Mouse (Mus musculus) urinary bladder, postnatal 14 days (tissue): ENCODE results near the gene Gjb3.

Source experiments
- DNase-seq: peaks from one replicate; pipeline ENCODE4 v3.0.0; 2021; ENCODE audit warnings: low spot score

Gjb3 gene

GRCm38 (mm10) chr4:127337668-127338067, 7.0 kb upstream of the Gjb3 start:
- no peak for DNase-seq

- DNase-seq: no peak
Observed at GRCm38 (mm10) chr4:127334870-127335504, 4.3 kb upstream of the Gjb3 start.

- no peak for DNase-seq
Observed at GRCm38 (mm10) chr4:127331171-127331570, 527 bp upstream of the Gjb3 start.

GRCm38 (mm10) chr4:127329751-127330150, 893 bp downstream of the Gjb3 start:
- peak; percentile 73 for DNase-seq

GRCm38 (mm10) chr4:127329046-127329445, 1.6 kb downstream of the Gjb3 start:
- DNase-seq: no peak

- DNase-seq: no peak
Observed at GRCm38 (mm10) chr4:127328378-127328777, 2.3 kb downstream of the Gjb3 start.

GRCm38 (mm10) chr4:127327749-127328148, 2.9 kb downstream of the Gjb3 start:
- DNase-seq: no peak

- peak; percentile 37 for DNase-seq
Observed at GRCm38 (mm10) chr4:127327258-127327657, 3.4 kb downstream of the Gjb3 start.

GRCm38 (mm10) chr4:127325276-127325675, 5.4 kb downstream of the Gjb3 start:
- DNase-seq: no peak

GRCm38 (mm10) chr4:127324759-127325158, 5.9 kb downstream of the Gjb3 start:
- DNase-seq: peak; percentile 87

GRCm38 (mm10) chr4:127324296-127324695, 6.3 kb downstream of the Gjb3 start:
- no peak for DNase-seq

- no peak for DNase-seq
Observed at GRCm38 (mm10) chr4:127323651-127324050, 7.0 kb downstream of the Gjb3 start.

GRCm38 (mm10) chr4:127319613-127320012, 11.0 kb downstream of the Gjb3 start:
- DNase-seq: peak; percentile 73

GRCm38 (mm10) chr4:127317143-127317542, 13.5 kb downstream of the Gjb3 start:
- no peak for DNase-seq

GRCm38 (mm10) chr4:127315753-127316152, 14.9 kb downstream of the Gjb3 start:
- DNase-seq: no peak

- no peak for DNase-seq
Observed at GRCm38 (mm10) chr4:127314585-127314984, 16.1 kb downstream of the Gjb3 start.

GRCm38 (mm10) chr4:127313861-127314260, 16.8 kb downstream of the Gjb3 start, which contains the start of gene Gja4:
TSS of gene Gja4 (minus strand) at chr4:127314039.
- DNase-seq: peak; percentile 75

GRCm38 (mm10) chr4:127312349-127312748, 18.3 kb downstream of the Gjb3 start:
- no peak for DNase-seq

GRCm38 (mm10) chr4:127311561-127311960, 19.1 kb downstream of the Gjb3 start:
- no peak for DNase-seq

GRCm38 (mm10) chr4:127306915-127307314, 23.7 kb downstream of the Gjb3 start:
- DNase-seq: no peak

GRCm38 (mm10) chr4:127303796-127304195, 26.8 kb downstream of the Gjb3 start:
- DNase-seq: no peak

- DNase-seq: no peak
Observed at GRCm38 (mm10) chr4:127300503-127300902, 30.1 kb downstream of the Gjb3 start.

GRCm38 (mm10) chr4:127292631-127293030, 38.0 kb downstream of the Gjb3 start:
- DNase-seq: no peak

GRCm38 (mm10) chr4:127289039-127289548, 41.5 kb downstream of the Gjb3 start:
- no peak for DNase-seq
